Mouse (Mus musculus) C2C12 (cell line): ENCODE measurements around the gene Atcay. TPM values are rescaled to one million over a fixed set of nuclear protein-coding genes. Genes with fewer than 3 reads are reported as not detected.

Experiments used
- H3K27me3 ChIP-seq: one replicate; pipeline ENCODE4 v1.6.1; 2011; ENCODE audit not compliant: control insufficient read depth, insufficient read depth, insufficient read length
- H3K36me3 ChIP-seq: one replicate; pipeline ENCODE4 v1.6.1; 2011; ENCODE audit not compliant: control insufficient read depth, insufficient read depth
- H3K4me3 ChIP-seq: one replicate; pipeline ENCODE4 v1.5.1; 2011; ENCODE audit warnings: mild to moderate bottlenecking, control low read depth; ENCODE audit not compliant: poor library complexity, insufficient read depth, severe bottlenecking
- H3K79me2 ChIP-seq: one replicate; pipeline ENCODE4 v1.6.1; 2011; ENCODE audit not compliant: control insufficient read depth, insufficient read depth
- H3K79me3 ChIP-seq: one replicate; pipeline ENCODE4 v1.6.1; 2011; ENCODE audit warnings: low read depth, control low read depth
- H3ac ChIP-seq: one replicate; pipeline ENCODE3; 2011; ENCODE audit warnings: low read depth; ENCODE audit not compliant: control insufficient read depth, insufficient read length
- CEBPB ChIP-seq: IDR thresholded peaks from one replicate; pipeline ENCODE4 v1.6.1; 2011; ENCODE audit warnings: low read depth, mild to moderate bottlenecking, control low read depth, moderate library complexity
- CTCF ChIP-seq: IDR thresholded peaks from one replicate; pipeline ENCODE4 v1.5.1; 2011; ENCODE audit not compliant: control insufficient read depth, insufficient read depth, insufficient read length
- FOSL1 ChIP-seq: IDR thresholded peaks from one replicate; pipeline ENCODE4 v1.8.0; 2011; ENCODE audit warnings: mild to moderate bottlenecking, low read length; ENCODE audit not compliant: poor library complexity, insufficient read depth, severe bottlenecking
- MAX ChIP-seq: IDR thresholded peaks from one replicate; pipeline ENCODE4 v1.6.1; 2011; ENCODE audit warnings: mild to moderate bottlenecking, control low read depth
- MYOD1 ChIP-seq: IDR thresholded peaks from one replicate; pipeline ENCODE4 v1.6.1; 2011; ENCODE audit warnings: low read depth; ENCODE audit not compliant: control insufficient read depth, insufficient read length
- MYOG ChIP-seq: IDR thresholded peaks from one replicate; pipeline ENCODE4 v1.6.1; 2011; ENCODE audit not compliant: control insufficient read depth, insufficient read length; ENCODE audit errors: extremely low read depth
- USF1 ChIP-seq: IDR thresholded peaks from one replicate; pipeline ENCODE4 v1.6.1; 2011; ENCODE audit warnings: low read depth, mild to moderate bottlenecking, control low read depth, moderate library complexity
- polyA plus RNA-seq: library from polyadenylated mRNA; unstranded; fragments of >200 nt; fragmentation: generic; extraction: Trizol; gene quantifications from one replicate; pipeline ENCODE4 v1.2.1, GENCODE M21; 2012; ENCODE audit warnings: missing spikeins

Gene Atcay
- polyA plus RNA-seq, 1 experiment: 0.26 TPM

- Histone ChIP-seq H3ac (no peak overlapping the region), H3K27me3 (no peaks in the 10 kb centered on the region), H3K79me3 (no peaks in the 10 kb centered on the region), H3K4me3 (no peak overlapping the region), H3K79me2 (peaks cover 7% of the 10 kb centered on the region), H3K36me3 (peaks cover 29% of the 10 kb centered on the region)
- TF ChIP-seq FOSL1 (no peak), CTCF (no peak), CEBPB (no peak), MYOG (no peak), MYOD1 (no peak), USF1 (no peak), MAX (no peak)
Measured at GRCm38 (mm10) chr10:81191342-81191982, 39.2 kb downstream of the Atcay start.

GRCm38 (mm10) chr10:81190912-81191321 is 39.7 kb downstream of the Atcay start:
- Histone ChIP-seq H3ac (no peak overlapping the region), H3K36me3 (peaks cover 32% of the 10 kb centered on the region), H3K79me3 (no peaks in the 10 kb centered on the region), H3K27me3 (no peaks in the 10 kb centered on the region), H3K4me3 (no peak overlapping the region), H3K79me2 (peaks cover 7% of the 10 kb centered on the region)
- TF ChIP-seq MYOG (no peak), FOSL1 (no peak), CTCF (no peak), USF1 (no peak), MAX (no peak)

- Histone ChIP-seq H3K79me3 (no peaks in the 10 kb centered on the region), H3K36me3 (peaks cover 36% of the 10 kb centered on the region), H3K4me3 (no peak overlapping the region), H3ac (no peak overlapping the region), H3K27me3 (no peaks in the 10 kb centered on the region), H3K79me2 (peaks cover 11% of the 10 kb centered on the region)
- TF ChIP-seq CTCF: peak; percentile 60
- no peak for TF ChIP-seq FOSL1
- TF ChIP-seq MYOG: no peak
- no peak for TF ChIP-seq USF1
- TF ChIP-seq CEBPB: no peak
- TF ChIP-seq MYOD1: no peak
- TF ChIP-seq MAX: no peak
Measured at GRCm38 (mm10) chr10:81190236-81190911, 40.3 kb downstream of the Atcay start.

GRCm38 (mm10) chr10:81189821-81190220 is 40.8 kb downstream of the Atcay start:
- peaks cover 41% of the 10 kb centered on the region for H3K36me3 ChIP-seq
- no peaks in the 10 kb centered on the region for H3K27me3 ChIP-seq
- no peaks in the 10 kb centered on the region for H3K79me3 ChIP-seq
- no peak for TF ChIP-seq MAX
- TF ChIP-seq CEBPB: no peak
- no peak for TF ChIP-seq FOSL1
- no peak for TF ChIP-seq USF1
- no peak for TF ChIP-seq CTCF
- TF ChIP-seq MYOD1: no peak
- H3K79me2 ChIP-seq: peaks cover 16% of the 10 kb centered on the region
- H3K4me3 ChIP-seq: no peak overlapping the region
- H3ac ChIP-seq: no peak overlapping the region

DNA sequence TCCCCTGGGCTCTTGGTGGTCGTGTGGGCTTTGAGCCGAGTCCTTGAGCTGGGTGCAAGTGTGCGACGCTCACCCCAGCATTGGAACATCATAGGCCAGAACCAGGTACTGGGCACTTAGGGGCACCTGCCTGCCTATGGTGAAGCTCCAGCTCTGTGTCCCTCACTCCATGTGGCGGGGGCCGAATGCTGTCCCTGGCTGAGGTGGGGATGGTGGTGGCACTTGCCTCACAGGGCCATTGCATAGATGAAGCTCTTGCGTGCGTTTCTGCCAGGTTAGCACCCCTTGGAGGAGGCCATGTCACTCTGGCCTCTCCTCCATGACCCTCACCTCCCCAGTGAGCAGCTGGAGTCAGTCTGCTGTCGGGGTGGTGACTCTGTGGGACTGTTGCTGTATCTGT is 43.5 kb downstream of the Atcay start:
- no peak for TF ChIP-seq USF1
- no peak for TF ChIP-seq MYOG
- no peak for TF ChIP-seq CTCF
- no peak for TF ChIP-seq FOSL1
- TF ChIP-seq MAX: no peak
- no peak for TF ChIP-seq CEBPB
- no peak for TF ChIP-seq MYOD1
- H3K4me3 ChIP-seq: no peak overlapping the region

DNA sequence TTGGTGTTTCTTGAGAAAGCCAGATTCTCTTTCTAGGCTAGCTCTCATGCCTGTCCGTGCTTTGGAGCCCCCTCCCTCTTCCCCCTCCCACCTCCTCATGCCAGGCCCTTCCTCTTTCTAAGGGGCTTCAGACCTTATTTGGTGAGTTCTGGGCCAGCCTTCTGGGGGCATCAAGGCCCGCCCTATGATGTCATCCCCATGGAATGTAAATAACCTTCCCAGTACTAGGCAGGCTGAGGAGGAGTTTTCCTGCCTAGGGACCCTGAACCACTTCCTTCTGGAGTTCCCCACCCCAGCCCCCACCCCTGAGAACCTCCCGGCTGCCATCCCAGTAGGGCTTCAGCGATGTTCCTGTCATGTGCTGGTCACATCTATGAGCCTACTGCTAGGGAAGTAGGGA is 45.9 kb downstream of the Atcay start:
- Histone ChIP-seq H3K36me3 (peaks cover 54% of the 10 kb centered on the region), H3K27me3 (no peaks in the 10 kb centered on the region), H3ac (peak overlapping the region; percentile 28), H3K4me3 (no peak overlapping the region), H3K79me2 (peaks cover 49% of the 10 kb centered on the region), H3K79me3 (peaks cover 16% of the 10 kb centered on the region)
- TF ChIP-seq USF1 (no peak), MYOD1 (no peak), FOSL1 (no peak), CTCF (no peak), MYOG (no peak), CEBPB (no peak), MAX (no peak)

More for the DNA sequence above, 43.5 kb downstream of the Atcay start:
- Histone ChIP-seq H3K27me3 (no peaks in the 10 kb centered on the region), H3K36me3 (peaks cover 44% of the 10 kb centered on the region), H3ac (no peak overlapping the region), H3K79me3 (peaks cover 2% of the 10 kb centered on the region), H3K79me2 (peaks cover 27% of the 10 kb centered on the region)
